Mouse (Mus musculus) heart, postnatal 0 days (tissue): ENCODE data around the gene Acss3.
A peak's percentile ranks its signal among the peaks of the same experiment; 100 is the strongest.

Experiments
- CTCF ChIP-seq: IDR thresholded peaks from 2 replicates; pipeline ENCODE4 v1.5.1; 2016; ENCODE audit warnings: antibody characterized with exemption, control low read depth, low read depth
- EP300 ChIP-seq: IDR thresholded peaks from 2 replicates; pipeline ENCODE4 v1.6.1; 2016; ENCODE audit warnings: antibody characterized with exemption, low read depth

DNA sequence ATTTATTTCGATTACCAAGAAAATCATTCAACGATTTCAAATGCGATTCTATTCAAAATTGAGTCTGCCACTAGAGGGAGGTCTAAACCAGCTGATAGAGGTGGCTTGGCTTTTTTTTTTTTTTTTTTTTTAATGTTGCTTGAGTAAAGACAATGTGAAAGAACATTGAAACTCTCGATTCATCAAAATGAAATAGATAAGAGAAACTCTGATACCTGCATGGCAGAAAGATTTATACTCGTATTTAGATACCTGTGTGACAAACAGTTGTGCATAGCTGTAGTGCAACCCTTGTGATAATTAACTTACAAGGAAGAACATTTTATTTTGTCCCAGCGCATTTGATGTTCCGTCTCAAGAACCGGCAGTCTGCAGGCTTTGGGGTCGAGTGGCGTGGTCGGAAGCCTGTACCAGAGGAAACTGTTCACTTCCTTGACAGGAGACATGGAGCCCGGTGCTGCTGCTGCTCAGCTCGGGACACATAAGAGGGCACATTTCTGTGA lies 190.8 kb downstream of the Acss3 start:
- no peak for TF ChIP-seq EP300
- TF ChIP-seq CTCF = peak; percentile 69
